Mouse (Mus musculus): ENCODE measurements around the gene Foxa2.

DNA sequence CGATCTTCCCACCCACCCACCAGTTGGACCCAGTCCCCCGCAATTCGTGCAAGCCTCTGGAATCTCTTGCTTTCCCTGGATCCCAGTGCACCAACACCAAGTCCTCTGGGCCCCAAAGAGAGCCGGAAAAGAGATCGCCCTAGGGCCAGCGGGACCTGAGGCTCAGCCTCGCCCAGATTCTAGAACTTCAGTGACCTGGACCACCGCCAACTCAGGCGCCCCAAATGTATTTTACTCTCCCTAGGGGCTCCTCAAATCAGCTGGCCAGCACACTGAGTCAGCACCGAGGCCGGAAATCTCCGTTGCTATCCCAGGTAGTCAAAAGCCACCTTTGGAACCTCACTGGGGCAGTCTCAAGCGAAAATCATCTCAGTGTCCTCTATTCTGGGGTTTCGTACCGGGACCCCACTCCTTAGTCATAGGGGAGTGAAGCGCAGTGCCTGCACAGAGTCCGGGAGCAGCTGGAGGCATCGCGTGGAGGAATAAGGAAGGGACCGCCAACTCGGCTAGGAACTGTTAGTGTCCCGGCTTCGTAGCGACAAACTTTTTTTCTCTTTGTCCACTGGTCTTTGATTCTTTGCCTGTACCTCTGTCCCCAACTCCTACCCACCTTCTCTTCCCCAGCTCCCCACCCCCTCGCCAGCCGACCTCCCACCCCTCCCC is 1.8 kb downstream of the Foxa2 start:
- TF ChIP-seq CTCF (IDR thresholded peaks at IDR 0.05; ENCODE audit: low read depth, low read length) (no peak), GATA1 (IDR thresholded peaks at IDR 0.05; ENCODE audit: borderline replicate concordance, low read length) (no peak), GATA2 (IDR thresholded peaks at IDR 0.05; ENCODE audit: borderline replicate concordance, low read depth, low read length) (no peak)
